Mouse (Mus musculus) midbrain, embryonic 10.5 days (tissue): ENCODE measurements around the gene Gyg. TPM values are rescaled to one million over a fixed set of nuclear protein-coding genes. Genes with fewer than 3 reads are reported as not detected.

ENCODE experiments used
- DNase-seq: peaks from one replicate; pipeline ENCODE4 v3.0.0-alpha.2; 2017; ENCODE audit warnings: low spot score
- H3K27ac ChIP-seq: fragments of 300-500 bp; sonication (generic); replicated peaks from 2 replicates; pipeline ENCODE4 v1.5.1; 2016; ENCODE audit warnings: mild to moderate bottlenecking
- H3K27me3 ChIP-seq: fragments of 300-500 bp; sonication (generic); 2 replicates; pipeline ENCODE4 v1.6.1; 2016; ENCODE audit warnings: low read depth, mild to moderate bottlenecking; ENCODE audit not compliant: poor library complexity, severe bottlenecking
- H3K36me3 ChIP-seq: fragments of 300-500 bp; sonication (generic); 2 replicates; pipeline ENCODE4 v1.6.1; 2016; ENCODE audit warnings: mild to moderate bottlenecking, moderate library complexity
- H3K4me1 ChIP-seq: fragments of 300-500 bp; sonication (generic); 2 replicates; pipeline ENCODE4 v1.6.1; 2016
- H3K4me3 ChIP-seq: fragments of 300-500 bp; sonication (generic); 2 replicates; pipeline ENCODE4 v1.5.1; 2016; ENCODE audit warnings: mild to moderate bottlenecking, moderate library complexity
- H3K9me3 ChIP-seq: fragments of 300-500 bp; sonication (generic); replicated peaks from 2 replicates; pipeline ENCODE4 v1.6.1; 2016; ENCODE audit warnings: mild to moderate bottlenecking
- WGBS: fragments of 180-500 bp; shearing (Covaris S2); methylation state at CpG from one replicate; pipeline ENCODE4 v1.1.7; 2016; 5-methylcytosine and 5-hydroxymethylcytosine counted together
- polyA plus RNA-seq: library from polyadenylated mRNA; unstranded; fragments of >200 nt; fragmentation: Nextera tagmentation; extraction: Ambion mirVana; gene quantifications from 2 replicates; pipeline ENCODE4 v1.2.1, GENCODE M21; 2016

Gene Gyg
- polyA plus RNA-seq, result 33.2 and 37.4 TPM in 2 replicates

GRCm38 (mm10) chr3:20154531-20155367, at the start of gene Gyg:
TSS of gene Gyg (minus strand) at chr3:20155317.
- H3K4me3 ChIP-seq, result peak within 1 kb of the TSS; percentile 84
- peaks cover 6% of the 10 kb centered on the region; the same call in 1 of the 2 replicates for H3K36me3 ChIP-seq
- peaks cover 6% of the 10 kb centered on the region; the same call in 1 of the 2 replicates for H3K9me3 ChIP-seq
- peak; percentile 61 for DNase-seq
- H3K4me1 ChIP-seq, result peaks cover 15% of the 10 kb centered on the region; the same call in 1 of the 2 replicates
- peaks cover 10% of the 10 kb centered on the region for H3K27me3 ChIP-seq
- peak within 1 kb of the TSS; percentile 85 for H3K27ac ChIP-seq
- 1% methylated on average over 73 of the region's 73 CpGs for WGBS

GRCm38 (mm10) chr3:20198869-20199268, 43.8 kb upstream of the Gyg start:
- 31% methylated on average over 6 of the region's 6 CpGs for WGBS
- no peaks in the 10 kb centered on the region for H3K27me3 ChIP-seq
- H3K9me3 ChIP-seq, result no peaks in the 10 kb centered on the region
- no peak overlapping the region for H3K27ac ChIP-seq
- H3K36me3 ChIP-seq, result no peaks in the 10 kb centered on the region
- no peaks in the 10 kb centered on the region for H3K4me1 ChIP-seq
- H3K4me3 ChIP-seq, result no peak overlapping the region
- DNase-seq, result peak; percentile 61

- 88% methylated on average over 10 of the region's 10 CpGs for WGBS
- no peak for DNase-seq
- Histone ChIP-seq H3K27me3 (no peaks in the 10 kb centered on the region), H3K36me3 (no peaks in the 10 kb centered on the region), H3K9me3 (no peaks in the 10 kb centered on the region), H3K4me3 (no peak overlapping the region), H3K4me1 (no peaks in the 10 kb centered on the region), H3K27ac (no peak overlapping the region)
Observed at GRCm38 (mm10) chr3:20197878-20198277, 42.8 kb upstream of the Gyg start.

- Histone ChIP-seq H3K4me1 (no peaks in the 10 kb centered on the region), H3K27ac (no peak overlapping the region), H3K9me3 (no peaks in the 10 kb centered on the region), H3K4me3 (no peak overlapping the region), H3K27me3 (no peaks in the 10 kb centered on the region), H3K36me3 (no peaks in the 10 kb centered on the region)
- no peak for DNase-seq
- WGBS, result 80% methylated on average over 5 of the region's 5 CpGs
Observed at GRCm38 (mm10) chr3:20188976-20189675, 34.0 kb upstream of the Gyg start.

GRCm38 (mm10) chr3:20172394-20172793, 17.3 kb upstream of the Gyg start:
- Histone ChIP-seq H3K27ac (no peak overlapping the region), H3K4me1 (no peaks in the 10 kb centered on the region), H3K4me3 (no peak overlapping the region), H3K27me3 (no peaks in the 10 kb centered on the region), H3K9me3 (no peaks in the 10 kb centered on the region), H3K36me3 (no peaks in the 10 kb centered on the region)
- 95% methylated on average over 6 of the region's 6 CpGs for WGBS
- DNase-seq, result no peak

- H3K27ac ChIP-seq, result no peak overlapping the region
- H3K4me3 ChIP-seq, result no peak overlapping the region
- H3K4me1 ChIP-seq, result no peaks in the 10 kb centered on the region
- H3K27me3 ChIP-seq, result no peaks in the 10 kb centered on the region
- WGBS, result 87% methylated on average over 1 of the region's 1 CpGs
- no peak for DNase-seq
- no peaks in the 10 kb centered on the region for H3K36me3 ChIP-seq
- H3K9me3 ChIP-seq, result no peaks in the 10 kb centered on the region
Observed at GRCm38 (mm10) chr3:20167487-20167886, 12.4 kb upstream of the Gyg start.

GRCm38 (mm10) chr3:20155476-20155875, 359 bp upstream of the Gyg start:
- peak overlapping the region; percentile 84 for H3K4me3 ChIP-seq
- peaks cover under 1% of the 10 kb centered on the region; the same call in 1 of the 2 replicates for H3K36me3 ChIP-seq
- no peak overlapping the region for H3K27ac ChIP-seq
- 84% methylated on average over 6 of the region's 6 CpGs for WGBS
- no peak for DNase-seq
- H3K9me3 ChIP-seq, result peaks cover 10% of the 10 kb centered on the region; the same call in 1 of the 2 replicates
- peaks cover 10% of the 10 kb centered on the region for H3K27me3 ChIP-seq
- peaks cover 15% of the 10 kb centered on the region; the same call in 1 of the 2 replicates for H3K4me1 ChIP-seq

- Histone ChIP-seq H3K9me3 (no peaks in the 10 kb centered on the region), H3K27me3 (peaks cover 10% of the 10 kb centered on the region), H3K27ac (no peak overlapping the region), H3K36me3 (peaks cover 13% of the 10 kb centered on the region), H3K4me3 (no peak overlapping the region), H3K4me1 (peaks cover 27% of the 10 kb centered on the region)
- 94% methylated on average over 3 of the region's 3 CpGs for WGBS
- no peak for DNase-seq
Observed at GRCm38 (mm10) chr3:20151651-20152050, 3.5 kb downstream of the Gyg start.

GRCm38 (mm10) chr3:20150511-20150910, 4.6 kb downstream of the Gyg start:
- Histone ChIP-seq H3K27me3 (peaks cover 4% of the 10 kb centered on the region), H3K36me3 (peaks cover 13% of the 10 kb centered on the region), H3K4me1 (peaks cover 34% of the 10 kb centered on the region), H3K27ac (no peak overlapping the region), H3K4me3 (no peak overlapping the region), H3K9me3 (no peaks in the 10 kb centered on the region)
- no peak for DNase-seq
- 82% methylated on average over 2 of the region's 2 CpGs for WGBS

GRCm38 (mm10) chr3:20147647-20148046, 7.5 kb downstream of the Gyg start:
- WGBS, result 85% methylated on average over 5 of the region's 5 CpGs
- no peak overlapping the region for H3K4me3 ChIP-seq
- peaks cover 13% of the 10 kb centered on the region for H3K36me3 ChIP-seq
- peaks cover 33% of the 10 kb centered on the region for H3K4me1 ChIP-seq
- H3K27ac ChIP-seq, result no peak overlapping the region
- no peaks in the 10 kb centered on the region for H3K9me3 ChIP-seq
- no peak for DNase-seq
- H3K27me3 ChIP-seq, result no peaks in the 10 kb centered on the region

GRCm38 (mm10) chr3:20146884-20147395, 8.2 kb downstream of the Gyg start:
- H3K36me3 ChIP-seq, result peaks cover 13% of the 10 kb centered on the region
- no peak overlapping the region for H3K4me3 ChIP-seq
- H3K27ac ChIP-seq, result no peak overlapping the region
- peaks cover 33% of the 10 kb centered on the region for H3K4me1 ChIP-seq
- no peaks in the 10 kb centered on the region for H3K9me3 ChIP-seq
- WGBS, result 51% methylated on average over 7 of the region's 7 CpGs
- no peaks in the 10 kb centered on the region for H3K27me3 ChIP-seq
- DNase-seq, result peak; percentile 28

GRCm38 (mm10) chr3:20145696-20146113, 9.4 kb downstream of the Gyg start:
- Histone ChIP-seq H3K36me3 (peaks cover 13% of the 10 kb centered on the region; the same call in 1 of the 2 replicates), H3K27me3 (no peaks in the 10 kb centered on the region), H3K27ac (no peak overlapping the region), H3K4me1 (peaks cover 38% of the 10 kb centered on the region), H3K9me3 (no peaks in the 10 kb centered on the region), H3K4me3 (no peak overlapping the region)
- WGBS, result 45% methylated on average over 1 of the region's 1 CpGs
- DNase-seq, result no peak
